Mouse (Mus musculus): ENCODE measurements around the gene Rnaset2a. TPM values are rescaled to one million over a fixed set of nuclear protein-coding genes. Genes with fewer than 3 reads are reported as not detected.
A peak's percentile ranks its signal among the peaks of the same experiment; 100 is the strongest.
"Not testable (repeated sequence)": the region's sequence is repeated elsewhere in the genome, so short reads cannot be mapped to it uniquely, and the experiment has no call there.

The Rnaset2a gene
- polyA plus RNA-seq (2014; fragmentation: Nextera tagmentation; extraction: Ambion mirVana), result 8.3 and 11.7 TPM in 2 replicates

GRCm38 (mm10) chr17:8147439-8148316, at the start of gene Rnaset2a, which contains the start of gene Gm49673:
Gene Rnaset2a (minus strand): TSS chr17:8148097.
Gene Gm49673 (minus strand): TSS chr17:8147788.
- not testable (repeated sequence) for H3K9me3 ChIP-seq (ENCODE audit: control insufficient read depth, low read length); H3K36me3 ChIP-seq (ENCODE audit: control insufficient read depth, insufficient read depth, low read length); H3K27ac ChIP-seq (ENCODE audit: low read depth, low read length); H3K27me3 ChIP-seq (ENCODE audit: control insufficient read depth, insufficient read depth, low read length); H3K4me1 ChIP-seq (ENCODE audit: control insufficient read depth, insufficient read depth, low read length)
- under 1% methylated on average over 34 of the region's 67 CpGs for WGBS
- ATAC-seq (ENCODE audit: low read depth), result peak; percentile 97
- peak within 1 kb of the TSS; percentile 40 for H3K4me3 ChIP-seq (ENCODE audit: low read depth, low read length)
- H3K9ac ChIP-seq (replicated peaks; ENCODE audit: low read depth, low read length), result 0 out of 2 replicates have a peak within 1 kb of the TSS, but pooled peaks have one; percentile 34
- peak within 1 kb of the TSS; percentile 46 for H3K4me2 ChIP-seq (ENCODE audit: low read depth, low read length)

- Histone ChIP-seq H3K4me1 (ENCODE audit: control insufficient read depth, insufficient read depth, low read length) (no peaks in the 10 kb centered on the region), H3K4me3 (ENCODE audit: low read depth, low read length) (no peak overlapping the region), H3K9me3 (ENCODE audit: control insufficient read depth, low read length) (no peaks in the 10 kb centered on the region), H3K9ac (replicated peaks; ENCODE audit: low read depth, low read length) (no peak overlapping the region), H3K36me3 (ENCODE audit: control insufficient read depth, insufficient read depth, low read length) (peaks cover 9% of the 10 kb centered on the region), H3K27me3 (ENCODE audit: control insufficient read depth, insufficient read depth, low read length) (no peaks in the 10 kb centered on the region), H3K27ac (ENCODE audit: low read depth, low read length) (no peak overlapping the region), H3K4me2 (ENCODE audit: low read depth, low read length) (no peak overlapping the region)
- no peak for ATAC-seq (ENCODE audit: low read depth)
- 80% methylated on average over 3 of the region's 3 CpGs for WGBS
Measured at GRCm38 (mm10) chr17:8197652-8198051, 49.8 kb upstream of the Rnaset2a start.

GRCm38 (mm10) chr17:8195685-8196376, 47.9 kb upstream of the Rnaset2a start:
- Histone ChIP-seq H3K4me1 (ENCODE audit: control insufficient read depth, insufficient read depth, low read length) (no peaks in the 10 kb centered on the region), H3K27me3 (ENCODE audit: control insufficient read depth, insufficient read depth, low read length) (no peaks in the 10 kb centered on the region), H3K9ac (replicated peaks; ENCODE audit: low read depth, low read length) (no peak overlapping the region), H3K36me3 (ENCODE audit: control insufficient read depth, insufficient read depth, low read length) (peaks cover 14% of the 10 kb centered on the region), H3K9me3 (ENCODE audit: control insufficient read depth, low read length) (no peaks in the 10 kb centered on the region), H3K4me3 (ENCODE audit: low read depth, low read length) (no peak overlapping the region), H3K27ac (ENCODE audit: low read depth, low read length) (no peak overlapping the region), H3K4me2 (ENCODE audit: low read depth, low read length) (no peak overlapping the region)
- WGBS, result 95% methylated on average over 8 of the region's 8 CpGs
- no peak for ATAC-seq (ENCODE audit: low read depth)

GRCm38 (mm10) chr17:8193678-8194077, 45.8 kb upstream of the Rnaset2a start:
- 88% methylated on average over 8 of the region's 8 CpGs for WGBS
- no peaks in the 10 kb centered on the region for H3K9me3 ChIP-seq (ENCODE audit: control insufficient read depth, low read length)
- peaks cover 23% of the 10 kb centered on the region for H3K36me3 ChIP-seq (ENCODE audit: control insufficient read depth, insufficient read depth, low read length)
- H3K9ac ChIP-seq (replicated peaks; ENCODE audit: low read depth, low read length), result no peak overlapping the region
- no peaks in the 10 kb centered on the region for H3K27me3 ChIP-seq (ENCODE audit: control insufficient read depth, insufficient read depth, low read length)
- no peak overlapping the region for H3K4me3 ChIP-seq (ENCODE audit: low read depth, low read length)
- no peak overlapping the region for H3K27ac ChIP-seq (ENCODE audit: low read depth, low read length)
- H3K4me2 ChIP-seq (ENCODE audit: low read depth, low read length), result no peak overlapping the region
- H3K4me1 ChIP-seq (ENCODE audit: control insufficient read depth, insufficient read depth, low read length), result no peaks in the 10 kb centered on the region
- ATAC-seq (ENCODE audit: low read depth), result no peak

DNA sequence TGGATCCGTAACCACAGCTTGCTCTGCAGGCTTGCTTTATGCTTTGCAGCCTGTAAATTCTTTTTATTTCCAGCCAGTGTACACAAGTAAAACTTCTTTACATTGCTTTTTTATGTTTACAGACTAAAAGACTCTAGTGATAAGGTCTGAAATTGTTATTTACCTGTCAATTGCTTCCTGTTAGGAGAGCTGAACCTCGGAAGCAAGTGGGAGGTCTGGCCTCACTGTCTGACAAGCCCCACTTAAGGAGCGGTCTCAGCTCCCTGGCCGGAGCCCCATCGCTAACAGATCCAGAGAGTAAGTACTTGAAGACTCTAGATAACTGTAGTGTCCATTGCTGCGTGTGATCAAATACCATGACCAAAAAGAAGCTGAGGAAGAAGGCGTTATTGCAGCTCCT, 36.3 kb upstream of the Rnaset2a start:
- Histone ChIP-seq H3K4me2 (ENCODE audit: low read depth, low read length) (no peak overlapping the region), H3K4me1 (ENCODE audit: control insufficient read depth, insufficient read depth, low read length) (no peaks in the 10 kb centered on the region), H3K27me3 (ENCODE audit: control insufficient read depth, insufficient read depth, low read length) (no peaks in the 10 kb centered on the region), H3K36me3 (ENCODE audit: control insufficient read depth, insufficient read depth, low read length) (peaks cover 52% of the 10 kb centered on the region), H3K9me3 (ENCODE audit: control insufficient read depth, low read length) (no peaks in the 10 kb centered on the region), H3K4me3 (ENCODE audit: low read depth, low read length) (no peak overlapping the region), H3K9ac (replicated peaks; ENCODE audit: low read depth, low read length) (no peak overlapping the region), H3K27ac (ENCODE audit: low read depth, low read length) (no peak overlapping the region)
- no peak for ATAC-seq (ENCODE audit: low read depth)
- WGBS, result 95% methylated on average over 7 of the region's 7 CpGs

DNA sequence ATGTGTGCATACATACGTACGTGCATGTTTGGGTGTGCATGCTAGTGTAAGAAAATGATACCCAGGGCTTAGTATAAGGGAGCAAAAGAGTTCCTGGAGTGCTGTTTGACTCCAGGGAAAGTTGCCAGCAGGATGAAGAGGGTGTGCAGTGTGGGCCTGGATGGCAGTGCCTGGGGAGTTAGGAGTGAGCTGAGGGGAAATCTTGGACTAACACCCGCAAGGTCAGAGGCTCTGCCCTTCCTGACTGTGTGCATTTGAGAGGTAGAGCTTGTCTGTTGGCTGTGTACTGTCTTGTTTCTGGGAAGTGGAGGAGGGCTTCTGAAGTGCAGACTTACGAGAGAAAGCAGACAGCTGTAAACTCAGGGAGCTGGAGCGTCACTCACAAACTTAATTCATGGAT, 35.9 kb upstream of the Rnaset2a start:
- Histone ChIP-seq H3K4me3 (ENCODE audit: low read depth, low read length) (no peak overlapping the region), H3K9ac (replicated peaks; ENCODE audit: low read depth, low read length) (no peak overlapping the region), H3K9me3 (ENCODE audit: control insufficient read depth, low read length) (no peaks in the 10 kb centered on the region), H3K27ac (ENCODE audit: low read depth, low read length) (no peak overlapping the region), H3K27me3 (ENCODE audit: control insufficient read depth, insufficient read depth, low read length) (no peaks in the 10 kb centered on the region), H3K4me1 (ENCODE audit: control insufficient read depth, insufficient read depth, low read length) (no peaks in the 10 kb centered on the region), H3K4me2 (ENCODE audit: low read depth, low read length) (no peak overlapping the region), H3K36me3 (ENCODE audit: control insufficient read depth, insufficient read depth, low read length) (peaks cover 54% of the 10 kb centered on the region)
- ATAC-seq (ENCODE audit: low read depth), result no peak
- WGBS, result 92% methylated on average over 5 of the region's 5 CpGs

DNA sequence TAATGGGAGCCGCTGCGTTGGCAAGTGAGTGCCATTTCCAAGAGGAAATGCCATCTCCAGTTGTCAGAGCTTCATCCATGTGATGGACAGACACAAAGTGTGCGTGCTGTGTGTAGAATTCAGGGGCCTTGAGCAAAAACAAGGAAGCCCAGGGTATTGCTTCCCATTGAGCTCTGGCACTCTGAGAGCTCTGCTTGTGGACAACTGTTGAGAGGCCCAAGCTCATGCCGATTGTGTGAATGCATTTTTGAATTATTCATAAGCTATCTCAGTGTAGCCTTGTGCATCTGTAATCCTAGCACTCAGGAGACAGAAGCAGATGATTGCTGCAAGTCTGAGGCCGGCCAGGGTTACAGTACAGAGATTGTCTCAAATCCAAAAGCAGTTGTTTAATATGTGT, 29.2 kb upstream of the Rnaset2a start:
- H3K4me3 ChIP-seq (ENCODE audit: low read depth, low read length), result no peak overlapping the region
- no peaks in the 10 kb centered on the region for H3K27me3 ChIP-seq (ENCODE audit: control insufficient read depth, insufficient read depth, low read length)
- H3K4me1 ChIP-seq (ENCODE audit: control insufficient read depth, insufficient read depth, low read length), result no peaks in the 10 kb centered on the region
- peaks cover 44% of the 10 kb centered on the region for H3K36me3 ChIP-seq (ENCODE audit: control insufficient read depth, insufficient read depth, low read length)
- no peak overlapping the region for H3K27ac ChIP-seq (ENCODE audit: low read depth, low read length)
- WGBS, result 67% methylated on average over 5 of the region's 5 CpGs
- no peak for ATAC-seq (ENCODE audit: low read depth)
- no peak overlapping the region for H3K4me2 ChIP-seq (ENCODE audit: low read depth, low read length)
- no peaks in the 10 kb centered on the region for H3K9me3 ChIP-seq (ENCODE audit: control insufficient read depth, low read length)
- H3K9ac ChIP-seq (replicated peaks; ENCODE audit: low read depth, low read length), result no peak overlapping the region

DNA sequence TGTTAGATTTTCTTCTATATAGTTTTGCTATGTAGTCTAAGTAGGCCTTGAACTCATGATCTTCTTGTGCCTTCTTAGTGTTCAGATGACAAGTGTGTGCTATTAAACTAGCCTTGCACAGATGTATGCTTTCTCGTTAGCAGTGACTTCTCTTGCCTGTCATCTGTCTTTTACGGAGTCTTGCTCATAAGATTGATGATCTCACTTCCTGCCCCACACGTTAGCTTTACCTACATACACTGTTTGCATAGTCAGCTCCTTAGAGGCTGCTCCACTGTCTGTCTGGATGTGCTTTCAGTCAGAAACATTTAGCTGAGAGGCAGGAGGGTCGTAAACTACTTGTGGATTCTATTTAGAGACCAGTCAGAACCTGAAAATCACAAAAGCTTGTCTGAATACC, 23.2 kb upstream of the Rnaset2a start:
- WGBS, result 60% methylated on average over 4 of the region's 4 CpGs
- ATAC-seq (ENCODE audit: low read depth), result no peak
- H3K27me3 ChIP-seq (ENCODE audit: control insufficient read depth, insufficient read depth, low read length), result no peaks in the 10 kb centered on the region
- H3K27ac ChIP-seq (ENCODE audit: low read depth, low read length), result no peak overlapping the region
- no peaks in the 10 kb centered on the region for H3K4me1 ChIP-seq (ENCODE audit: control insufficient read depth, insufficient read depth, low read length)
- H3K4me3 ChIP-seq (ENCODE audit: low read depth, low read length), result no peak overlapping the region
- peaks cover 45% of the 10 kb centered on the region for H3K36me3 ChIP-seq (ENCODE audit: control insufficient read depth, insufficient read depth, low read length)
- no peak overlapping the region for H3K9ac ChIP-seq (replicated peaks; ENCODE audit: low read depth, low read length)
- no peak overlapping the region for H3K4me2 ChIP-seq (ENCODE audit: low read depth, low read length)
- no peaks in the 10 kb centered on the region for H3K9me3 ChIP-seq (ENCODE audit: control insufficient read depth, low read length)

GRCm38 (mm10) chr17:8170331-8170730, 22.4 kb upstream of the Rnaset2a start:
- Histone ChIP-seq H3K4me2 (ENCODE audit: low read depth, low read length) (no peak overlapping the region), H3K9me3 (ENCODE audit: control insufficient read depth, low read length) (no peaks in the 10 kb centered on the region), H3K36me3 (ENCODE audit: control insufficient read depth, insufficient read depth, low read length) (peaks cover 39% of the 10 kb centered on the region), H3K27me3 (ENCODE audit: control insufficient read depth, insufficient read depth, low read length) (no peaks in the 10 kb centered on the region), H3K4me3 (ENCODE audit: low read depth, low read length) (no peak overlapping the region), H3K27ac (ENCODE audit: low read depth, low read length) (no peak overlapping the region), H3K4me1 (ENCODE audit: control insufficient read depth, insufficient read depth, low read length) (no peaks in the 10 kb centered on the region), H3K9ac (replicated peaks; ENCODE audit: low read depth, low read length) (no peak overlapping the region)
- ATAC-seq (ENCODE audit: low read depth), result no peak
- 89% methylated on average over 7 of the region's 7 CpGs for WGBS

Data from neural tube, embryonic 14.5 days (tissue).